Mouse (Mus musculus) forebrain, embryonic 15.5 days (tissue): ENCODE results near the gene Pcsk6. TPM values are rescaled to one million over a fixed set of nuclear protein-coding genes. Genes with fewer than 3 reads are reported as not detected.

Source experiments
- ATAC-seq: fragments of 200-750 bp; cut with Nextera tagmentation; replicated peaks from 2 replicates; pipeline ENCODE4 v1.8.0; 2017; ENCODE audit warnings: mild to moderate bottlenecking, moderate TSS enrichment, moderate library complexity
- H3K27ac ChIP-seq: fragments of 300-500 bp; sonication (generic); replicated peaks from 2 replicates; pipeline ENCODE4 v1.5.1; 2015; ENCODE audit warnings: mild to moderate bottlenecking, inconsistent platforms
- H3K27me3 ChIP-seq: fragments of 300-500 bp; sonication (generic); 2 replicates; pipeline ENCODE4 v1.6.1; 2015; ENCODE audit warnings: inconsistent platforms
- H3K36me3 ChIP-seq: fragments of 300-500 bp; sonication (generic); 2 replicates; pipeline ENCODE4 v1.6.1; 2015; ENCODE audit warnings: mild to moderate bottlenecking, inconsistent platforms
- H3K4me1 ChIP-seq: fragments of 300-500 bp; sonication (generic); 2 replicates; pipeline ENCODE4 v1.6.1; 2015; ENCODE audit warnings: inconsistent platforms
- H3K4me2 ChIP-seq: fragments of 300-500 bp; sonication (generic); replicated peaks from 2 replicates; pipeline ENCODE4 v1.6.1; 2015; ENCODE audit warnings: mild to moderate bottlenecking, inconsistent platforms
- H3K4me3 ChIP-seq: fragments of 300-500 bp; sonication (generic); 2 replicates; pipeline ENCODE4 v1.5.1; 2015; ENCODE audit warnings: mild to moderate bottlenecking, inconsistent platforms
- H3K9ac ChIP-seq: fragments of 300-500 bp; sonication (generic); replicated peaks from 2 replicates; pipeline ENCODE4 v1.6.1; 2015; ENCODE audit warnings: mild to moderate bottlenecking, inconsistent platforms
- H3K9me3 ChIP-seq: fragments of 300-500 bp; sonication (generic); 2 replicates; pipeline ENCODE4 v1.6.1; 2016; ENCODE audit warnings: inconsistent platforms
- WGBS: fragments of 180-500 bp; shearing (Covaris S2); methylation state at CpG from one replicate; pipeline ENCODE4 v1.1.7; 2015; ENCODE audit warnings: mixed read lengths; 5-methylcytosine and 5-hydroxymethylcytosine counted together
- polyA plus RNA-seq: library from polyadenylated mRNA; unstranded; fragments of >200 nt; fragmentation: Nextera tagmentation; extraction: Ambion mirVana; gene quantifications from 2 replicates; pipeline ENCODE4 v1.2.1, GENCODE M21; 2015

Pcsk6 gene
- polyA plus RNA-seq, 1 experiment from 2014 or later: 0.71 TPM

GRCm38 (mm10) chr7:66087652-66088051 is 226.1 kb downstream of the Pcsk6 start:
- Histone ChIP-seq H3K9ac (no peak overlapping the region), H3K9me3 (no peaks in the 10 kb centered on the region), H3K27me3 (no peaks in the 10 kb centered on the region), H3K27ac (no peak overlapping the region), H3K4me2 (no peak overlapping the region), H3K4me1 (no peaks in the 10 kb centered on the region), H3K4me3 (no peak overlapping the region), H3K36me3 (peaks cover 83% of the 10 kb centered on the region)
- no peak for ATAC-seq
- 86% methylated on average over 4 of the region's 4 CpGs for WGBS

GRCm38 (mm10) chr7:66088077-66088476 is 226.5 kb downstream of the Pcsk6 start:
- Histone ChIP-seq H3K27ac (no peak overlapping the region), H3K36me3 (peaks cover 80% of the 10 kb centered on the region), H3K9ac (no peak overlapping the region), H3K4me3 (no peak overlapping the region), H3K9me3 (no peaks in the 10 kb centered on the region), H3K4me2 (no peak overlapping the region), H3K4me1 (no peaks in the 10 kb centered on the region), H3K27me3 (no peaks in the 10 kb centered on the region)
- WGBS: 86% methylated on average over 2 of the region's 2 CpGs
- ATAC-seq: no peak

- H3K36me3 ChIP-seq: peaks cover 55% of the 10 kb centered on the region
- no peak for ATAC-seq
- H3K4me3 ChIP-seq: no peak overlapping the region
- no peaks in the 10 kb centered on the region for H3K9me3 ChIP-seq
- H3K27ac ChIP-seq: no peak overlapping the region
- H3K4me2 ChIP-seq: no peak overlapping the region
- no peak overlapping the region for H3K9ac ChIP-seq
- no peaks in the 10 kb centered on the region for H3K27me3 ChIP-seq
- no peaks in the 10 kb centered on the region for H3K4me1 ChIP-seq
- WGBS: 79% methylated on average over 11 of the region's 11 CpGs
Measured at GRCm38 (mm10) chr7:66090676-66091190, 229.2 kb downstream of the Pcsk6 start.

- peaks cover 47% of the 10 kb centered on the region for H3K36me3 ChIP-seq
Measured at GRCm38 (mm10) chr7:66091553-66091952, 230.0 kb downstream of the Pcsk6 start.

GRCm38 (mm10) chr7:66092656-66093055 is 231.1 kb downstream of the Pcsk6 start:
- Histone ChIP-seq H3K27ac (no peak overlapping the region), H3K36me3 (peaks cover 36% of the 10 kb centered on the region), H3K27me3 (no peaks in the 10 kb centered on the region), H3K4me3 (no peak overlapping the region), H3K4me2 (no peak overlapping the region), H3K4me1 (no peaks in the 10 kb centered on the region), H3K9ac (no peak overlapping the region), H3K9me3 (no peaks in the 10 kb centered on the region)
- ATAC-seq: no peak
- 89% methylated on average over 8 of the region's 8 CpGs for WGBS

More at GRCm38 (mm10) chr7:66091553-66091952, 230.0 kb downstream of the Pcsk6 start:
- Histone ChIP-seq H3K4me1 (no peaks in the 10 kb centered on the region), H3K27me3 (no peaks in the 10 kb centered on the region), H3K27ac (no peak overlapping the region), H3K4me2 (no peak overlapping the region), H3K4me3 (no peak overlapping the region), H3K9me3 (no peaks in the 10 kb centered on the region), H3K9ac (no peak overlapping the region)
- ATAC-seq: 0 out of 2 replicates have a peak, but pooled peaks have one; percentile 32
- WGBS: 88% methylated on average over 7 of the region's 7 CpGs

- Histone ChIP-seq H3K4me1 (no peaks in the 10 kb centered on the region), H3K4me2 (no peak overlapping the region), H3K9ac (no peak overlapping the region), H3K27ac (no peak overlapping the region), H3K36me3 (peaks cover 22% of the 10 kb centered on the region), H3K4me3 (no peak overlapping the region), H3K9me3 (no peaks in the 10 kb centered on the region), H3K27me3 (no peaks in the 10 kb centered on the region)
- 60% methylated on average over 5 of the region's 5 CpGs for WGBS
- no peak for ATAC-seq
Measured at GRCm38 (mm10) chr7:66094141-66094540, 232.6 kb downstream of the Pcsk6 start.

GRCm38 (mm10) chr7:66098803-66099202 is 237.3 kb downstream of the Pcsk6 start:
- Histone ChIP-seq H3K4me2 (no peak overlapping the region), H3K36me3 (no peaks in the 10 kb centered on the region), H3K27me3 (no peaks in the 10 kb centered on the region), H3K9me3 (no peaks in the 10 kb centered on the region), H3K4me1 (no peaks in the 10 kb centered on the region), H3K4me3 (no peak overlapping the region), H3K9ac (no peak overlapping the region), H3K27ac (no peak overlapping the region)
- ATAC-seq: no peak
- WGBS: 84% methylated on average over 7 of the region's 7 CpGs

Other genes with a start within 250 kb of the Pcsk6 start
- 15.3 and 15.8 TPM in 2 replicates for gene Tarsl2, start 216.8 kb upstream of the Pcsk6 start, polyA plus RNA-seq
- 82.2 and 85.3 TPM in 2 replicates for gene Tm2d3, start 170.6 kb upstream of the Pcsk6 start, polyA plus RNA-seq
- not detected in 2 replicates for gene Gm45213, start 181.9 kb downstream of the Pcsk6 start, polyA plus RNA-seq
- 147 and 156 TPM in 2 replicates for gene Snrpa1, start 197.3 kb downstream of the Pcsk6 start, polyA plus RNA-seq
- gene Selenos, start 217.9 kb downstream of the Pcsk6 start, polyA plus RNA-seq: 77.9 and 81.0 TPM in 2 replicates
- 13.3 and 13.8 TPM in 2 replicates for gene Chsy1, start 247.8 kb downstream of the Pcsk6 start, polyA plus RNA-seq